Mouse (Mus musculus): ENCODE results near the gene Myt1l.

DNA sequence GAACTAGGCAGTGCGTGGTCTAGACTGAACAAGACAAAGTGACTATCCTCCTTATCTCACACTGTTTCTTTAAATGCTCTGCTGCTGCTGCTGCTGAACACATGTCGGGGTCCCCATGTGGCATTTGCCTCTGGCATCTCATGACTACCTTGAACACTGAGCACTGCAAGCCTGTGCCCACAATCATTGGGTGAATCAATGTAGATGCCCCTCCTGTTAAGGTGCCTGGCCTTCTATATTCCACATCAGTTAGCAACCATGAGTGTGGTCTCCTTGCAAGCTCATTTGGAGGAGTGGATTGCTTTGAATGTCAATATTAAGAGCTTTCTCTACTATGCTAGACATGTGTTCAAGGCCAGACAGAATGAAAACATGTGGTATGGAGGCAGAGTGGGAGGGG is 287.3 kb downstream of the Myt1l start:
- TF ChIP-seq CTCF (conservative IDR thresholded peaks at IDR 0.05; ENCODE audit: insufficient read depth, insufficient read length, low read depth, low read length), result no peak
- TF ChIP-seq POLR2A (IDR thresholded peaks at IDR 0.05; ENCODE audit: low read depth, low read length), result no peak

Measured in kidney, adult 2 months (tissue).